Mouse (Mus musculus) Patski (cell line): ENCODE measurements around the gene Mrpl3. TPM values are rescaled to one million over a fixed set of nuclear protein-coding genes. Genes with fewer than 3 reads are reported as not detected.
A peak's percentile ranks its signal among the peaks of the same experiment; 100 is the strongest.

Experiments used
- ATAC-seq: fragments of 100-300 bp; one replicate; pipeline ENCODE4 v1.8.0; 2021
- CTCF ChIA-PET: fragments of 350-600 bp; sonication (Branson Sonifier 250); formaldehyde crosslinking; loops from one replicate; lab custom pipeline; 2022; ENCODE audit warnings: inconsistent platforms; lab: Charles Lee
- POLR2A ChIA-PET: fragments of 350-600 bp; sonication (Branson Sonifier 250); formaldehyde crosslinking; loops from one replicate; lab custom pipeline; 2022; ENCODE audit warnings: antibody characterized with exemption, inconsistent platforms; lab: Charles Lee
- DNase-seq: peaks from one replicate; pipeline ENCODE4 v3.0.0-alpha.2; 2011; ENCODE audit warnings: low read depth, low spot score
- H3K27me3 ChIP-seq: fragments of 371-371 bp; one replicate; pipeline ENCODE4 v1.5.1; 2021
- CTCF ChIP-seq: fragments of 100-300 bp; IDR thresholded peaks from one replicate; pipeline ENCODE4 v1.5.1; 2021
- in situ Hi-C: fragments of 300-500 bp; cut with MboI; formaldehyde crosslinking; loops from 3 replicates; pipeline ENCODE4 v1.11.1; 2018; ENCODE audit warnings: low pct_unique_long_range_greater_than_20kb, mixed read lengths
- polyA plus RNA-seq: library from polyadenylated mRNA; unstranded; gene quantifications from one replicate; pipeline ENCODE4 v1.2.3, GENCODE M21; 2021

Mrpl3 gene
- polyA plus RNA-seq: 118 TPM

DNA sequence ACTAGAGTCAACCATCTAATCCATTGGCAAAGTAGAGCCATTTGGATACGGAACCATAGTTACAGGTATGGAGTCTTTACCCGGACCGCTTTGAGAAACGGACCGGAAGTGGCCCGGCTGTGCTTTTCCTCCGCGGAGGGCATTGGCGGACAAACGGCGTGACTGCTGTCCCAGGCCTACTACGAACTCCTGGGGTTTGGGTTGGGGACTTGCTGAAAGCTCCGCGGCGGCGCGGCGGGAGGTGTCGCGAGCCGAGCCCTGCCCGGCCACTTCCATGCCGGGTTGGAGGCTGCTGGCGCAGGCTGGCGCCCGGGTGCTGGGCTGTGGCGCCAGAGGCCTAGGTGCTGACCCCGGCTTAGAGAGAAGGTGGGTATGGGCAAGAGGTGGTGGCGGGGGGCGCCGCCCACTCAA, at the start of gene Mrpl3:
Mrpl3 (plus strand) TSS at position 93 of the 411 bp plus-strand sequence.
- peak; percentile 78 for ATAC-seq
- in situ Hi-C loops: loop anchor here (10.0 to 25.0 kb wide), 2 partner anchors 158 to 334 kb away; partner anchors contain the start of genes Aste1 and Nek11
- ChIA-PET POLR2A (no interaction called here), CTCF (interaction anchor here (1.3 kb wide), 1 partner anchor 484 kb away, joined by 3 read pairs; no protein-coding TSS in a partner anchor)
- peak; percentile 55 for DNase-seq
- TF ChIP-seq CTCF: no peak
- no peaks in the 10 kb centered on the region for H3K27me3 ChIP-seq

DNA sequence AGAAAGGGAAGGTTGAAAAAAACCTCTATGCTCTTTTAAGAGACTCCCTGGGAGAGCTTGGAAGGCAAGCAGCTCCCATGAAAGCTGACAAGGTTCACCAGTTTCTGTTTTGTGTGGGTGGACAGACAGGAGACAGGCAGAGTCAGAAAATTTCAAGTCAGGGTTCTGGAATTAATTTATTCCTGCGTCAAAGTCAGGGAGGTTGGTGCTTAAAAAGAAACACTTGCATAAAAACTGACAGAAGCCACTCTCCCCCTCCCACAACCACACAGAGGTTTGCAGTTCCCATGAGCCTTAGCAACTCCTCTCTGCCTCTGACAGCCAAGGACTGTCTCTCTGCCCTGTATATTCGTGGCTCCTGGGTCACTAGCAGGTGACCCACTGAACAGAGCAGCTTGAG, 42.3 kb upstream of the Mrpl3 start:
- DNase-seq: no peak
- ChIA-PET POLR2A (no interaction called here), CTCF (interaction anchor here (1.3 kb wide), 1 partner anchor 16 kb away, joined by 3 read pairs; no protein-coding TSS in a partner anchor)
- TF ChIP-seq CTCF: no peak
- H3K27me3 ChIP-seq: no peaks in the 10 kb centered on the region
- ATAC-seq: no peak
- in situ Hi-C loops: no loop called here

GRCm38 (mm10) chr9:105018186-105018585, 34.9 kb upstream of the Mrpl3 start:
- in situ Hi-C loops: no loop called here
- ChIA-PET POLR2A (no interaction called here), CTCF (interaction anchor here (1.4 to 1.5 kb wide), 2 partner anchors 38 to 443 kb away, joined by 4 read pairs; no protein-coding TSS in a partner anchor)
- TF ChIP-seq CTCF: no peak
- ATAC-seq: no peak
- H3K27me3 ChIP-seq: no peaks in the 10 kb centered on the region
- no peak for DNase-seq

DNA sequence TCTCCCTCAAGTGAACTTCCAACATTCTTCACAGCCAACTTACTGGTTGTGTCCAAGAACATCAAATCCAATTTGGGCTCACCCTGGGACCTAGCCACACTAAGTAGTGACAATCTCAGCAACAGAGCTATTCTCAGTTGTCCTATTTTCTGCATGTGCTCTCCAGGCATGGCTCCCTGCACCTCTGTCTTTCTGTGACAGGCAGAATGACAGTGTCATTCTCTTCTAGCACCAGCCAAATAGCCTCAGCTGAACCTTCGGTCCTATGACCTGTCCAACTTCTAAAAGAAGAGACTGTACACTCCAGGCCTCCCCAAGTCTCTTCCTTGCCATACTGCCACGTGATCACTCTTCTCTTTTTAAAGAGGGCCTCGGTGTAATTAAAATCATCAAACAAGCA, 24.7 kb upstream of the Mrpl3 start:
- no peak for ATAC-seq
- DNase-seq: no peak
- H3K27me3 ChIP-seq: no peaks in the 10 kb centered on the region
- ChIA-PET POLR2A (no interaction called here), CTCF (interaction anchor here (1.6 kb wide), 1 partner anchor 9 kb away, joined by 3 read pairs; no protein-coding TSS in a partner anchor)
- TF ChIP-seq CTCF: no peak
- in situ Hi-C loops: no loop called here

DNA sequence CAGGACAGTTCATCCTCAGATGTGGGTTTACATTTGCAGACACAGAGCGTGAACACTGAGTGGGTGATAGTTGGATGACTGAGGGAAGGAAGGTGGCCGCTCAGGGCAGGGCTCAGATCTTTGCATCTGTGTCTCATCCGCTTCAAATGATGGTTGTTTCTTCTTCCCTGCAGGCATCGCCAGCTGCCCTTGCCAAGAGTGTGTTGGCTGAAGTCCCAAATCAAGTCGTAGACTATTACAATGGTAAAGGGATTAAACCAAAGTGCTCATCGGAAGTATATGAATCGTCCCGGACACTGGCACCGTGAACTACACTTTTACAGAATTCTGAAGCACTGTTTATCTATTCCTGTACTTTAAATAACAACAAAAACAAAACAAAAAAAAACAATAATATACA, 20.5 kb upstream of the Mrpl3 start:
- no peak for TF ChIP-seq CTCF
- no peak for DNase-seq
- peak; percentile 57 for ATAC-seq
- ChIA-PET POLR2A (no interaction called here), CTCF (no interaction called here)
- H3K27me3 ChIP-seq: no peaks in the 10 kb centered on the region
- in situ Hi-C loops: no loop called here

- CTCF ChIA-PET: interaction anchor here (1.0 to 1.2 kb wide), 2 partner anchors 9 kb away, joined by 3 to 4 read pairs; no protein-coding TSS in a partner anchor
- H3K27me3 ChIP-seq: no peaks in the 10 kb centered on the region
- in situ Hi-C loops: no loop called here
- ATAC-seq (no peak), DNase-seq (no peak)
- POLR2A ChIA-PET: no interaction called here
- TF ChIP-seq CTCF: no peak
These were observed 19.4 kb upstream of the Mrpl3 start for GRCm38 (mm10) chr9:105033641-105034040.

GRCm38 (mm10) chr9:105037847-105038246, 15.2 kb upstream of the Mrpl3 start:
- no peak for ATAC-seq
- no peak for TF ChIP-seq CTCF
- peaks cover 4% of the 10 kb centered on the region for H3K27me3 ChIP-seq
- in situ Hi-C loops: no loop called here
- CTCF ChIA-PET: interaction anchor here (1.5 kb wide), 1 partner anchor 10 kb away, joined by 3 read pairs; no protein-coding TSS in a partner anchor
- POLR2A ChIA-PET: no interaction called here
- DNase-seq: no peak

GRCm38 (mm10) chr9:105046014-105046413, 7.0 kb upstream of the Mrpl3 start:
- in situ Hi-C loops: no loop called here
- TF ChIP-seq CTCF: no peak
- CTCF ChIA-PET: no interaction called here
- ATAC-seq: peak; percentile 86
- POLR2A ChIA-PET: no interaction called here
- DNase-seq: peak; percentile 33
- H3K27me3 ChIP-seq: peaks cover 3% of the 10 kb centered on the region

- ATAC-seq (no peak), DNase-seq (no peak)
- no peak for TF ChIP-seq CTCF
- in situ Hi-C loops: no loop called here
- POLR2A ChIA-PET: no interaction called here
- CTCF ChIA-PET: no interaction called here
- no peaks in the 10 kb centered on the region for H3K27me3 ChIP-seq
These were observed 4.7 kb upstream of the Mrpl3 start for GRCm38 (mm10) chr9:105048351-105048750.

DNA sequence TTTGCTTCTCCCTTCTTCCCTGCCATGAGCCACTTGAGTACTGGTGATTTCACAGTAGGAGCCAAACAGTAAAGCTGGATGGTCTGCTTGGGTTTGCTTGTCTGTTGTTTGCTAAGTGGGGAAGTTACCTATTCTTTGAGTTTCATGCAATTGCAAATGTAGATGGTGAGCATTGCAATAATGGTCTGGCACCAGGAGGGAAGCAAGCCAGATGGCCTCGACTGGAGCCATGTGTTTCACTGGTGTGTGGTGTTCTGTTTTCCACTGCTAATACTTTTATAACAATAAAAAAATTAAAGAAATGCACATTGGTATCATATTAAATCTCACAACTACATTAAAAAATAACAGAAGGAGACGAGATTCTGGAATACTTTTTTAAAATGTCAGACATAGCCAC, 3.4 kb upstream of the Mrpl3 start:
- no peak for DNase-seq
- no peaks in the 10 kb centered on the region for H3K27me3 ChIP-seq
- ChIA-PET POLR2A (no interaction called here), CTCF (interaction anchor here (0.6 kb wide), 1 partner anchor 24 kb away, joined by 3 read pairs; no protein-coding TSS in a partner anchor)
- no peak for TF ChIP-seq CTCF
- ATAC-seq: no peak
- in situ Hi-C loops: loop anchor here (10.0 to 25.0 kb wide), 2 partner anchors 155 to 338 kb away; partner anchors contain the start of genes Aste1 and Nek11

DNA sequence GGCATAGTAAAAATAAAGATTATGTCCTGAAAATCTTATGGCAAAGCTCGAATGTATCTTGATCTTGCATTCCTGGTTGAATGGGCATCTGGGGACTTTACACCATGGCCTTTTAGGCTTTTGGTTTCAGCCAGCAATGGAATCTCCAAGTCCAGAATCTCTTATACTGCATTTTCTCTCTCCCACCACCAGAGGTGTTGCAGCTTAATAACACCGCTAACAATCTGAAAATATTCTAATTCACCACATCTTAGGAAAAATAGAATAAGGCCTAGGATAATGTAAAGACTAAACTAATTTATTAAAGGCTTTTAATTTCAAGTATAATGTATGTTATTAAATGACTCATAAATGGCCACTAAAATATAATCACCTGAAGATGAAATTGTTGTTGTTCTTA, 2.8 kb upstream of the Mrpl3 start:
- H3K27me3 ChIP-seq: no peaks in the 10 kb centered on the region
- ChIA-PET POLR2A (no interaction called here), CTCF (no interaction called here)
- no peak for ATAC-seq
- DNase-seq: no peak
- in situ Hi-C loops: loop anchor here (10.0 to 25.0 kb wide), 2 partner anchors 155 to 337 kb away; partner anchors contain the start of genes Aste1 and Nek11
- no peak for TF ChIP-seq CTCF
